Mouse (Mus musculus) NIH3T3 (cell line): ENCODE data around the gene Lmx1a.
A peak's percentile ranks its signal among the peaks of the same experiment; 100 is the strongest.

Experiments used
- DNase-seq: peaks from one replicate; pipeline ENCODE4 v3.0.0-alpha.2; 2012; ENCODE audit warnings: low read depth

The Lmx1a gene

DNA sequence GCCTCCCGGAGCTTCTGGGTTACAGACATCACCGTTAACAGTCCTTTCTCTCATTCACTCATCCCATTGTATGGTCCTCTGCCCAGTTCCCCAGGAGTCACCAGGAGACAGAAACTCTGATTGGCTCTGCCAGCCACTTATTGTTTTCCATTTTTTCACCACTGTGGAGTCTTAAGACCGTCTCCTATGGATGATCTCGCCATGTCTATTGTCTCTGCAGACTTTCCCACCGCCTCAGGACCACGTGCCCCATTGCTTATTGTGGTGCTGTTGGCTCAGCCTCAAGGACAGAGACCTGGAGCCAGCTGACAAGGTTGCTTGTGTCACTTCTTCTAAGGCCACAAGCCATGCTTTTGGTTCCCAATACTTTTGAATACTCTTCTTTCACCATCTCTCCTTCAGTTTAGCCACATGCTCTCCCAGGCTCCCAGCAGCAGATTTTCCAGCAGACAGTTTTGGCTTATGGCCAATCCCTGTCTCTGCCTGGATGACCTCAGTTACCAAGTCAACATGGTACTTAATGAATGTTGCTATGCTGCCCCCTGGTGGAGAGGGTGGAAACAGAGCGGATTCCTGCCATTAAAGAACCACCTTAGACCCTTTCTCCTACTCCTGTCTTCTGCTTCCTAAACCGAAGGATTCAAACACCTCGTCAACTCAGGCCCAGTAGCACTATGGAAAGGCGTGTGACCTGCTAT, 92.9 kb downstream of the Lmx1a start:
- peak; percentile 65 for DNase-seq

DNA sequence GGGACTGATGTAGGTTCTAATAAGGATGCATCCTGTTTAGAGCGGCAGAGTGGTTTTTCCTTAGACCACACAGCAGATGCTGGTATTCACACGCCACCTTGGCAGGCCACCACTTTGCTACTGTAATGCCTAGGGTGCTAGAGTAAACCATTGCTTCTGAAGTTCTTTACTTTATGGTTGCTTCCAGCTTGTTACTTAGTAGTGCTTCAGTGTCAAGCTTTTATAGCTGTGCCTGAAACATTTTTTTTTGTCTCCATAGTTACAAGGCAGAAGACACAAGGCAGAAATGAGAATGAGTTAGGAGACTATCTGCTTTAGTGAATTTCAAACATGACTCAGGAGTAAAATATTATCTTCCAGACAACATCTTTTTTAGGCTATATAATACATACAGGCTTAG, 95.0 kb downstream of the Lmx1a start:
- no peak for DNase-seq

DNA sequence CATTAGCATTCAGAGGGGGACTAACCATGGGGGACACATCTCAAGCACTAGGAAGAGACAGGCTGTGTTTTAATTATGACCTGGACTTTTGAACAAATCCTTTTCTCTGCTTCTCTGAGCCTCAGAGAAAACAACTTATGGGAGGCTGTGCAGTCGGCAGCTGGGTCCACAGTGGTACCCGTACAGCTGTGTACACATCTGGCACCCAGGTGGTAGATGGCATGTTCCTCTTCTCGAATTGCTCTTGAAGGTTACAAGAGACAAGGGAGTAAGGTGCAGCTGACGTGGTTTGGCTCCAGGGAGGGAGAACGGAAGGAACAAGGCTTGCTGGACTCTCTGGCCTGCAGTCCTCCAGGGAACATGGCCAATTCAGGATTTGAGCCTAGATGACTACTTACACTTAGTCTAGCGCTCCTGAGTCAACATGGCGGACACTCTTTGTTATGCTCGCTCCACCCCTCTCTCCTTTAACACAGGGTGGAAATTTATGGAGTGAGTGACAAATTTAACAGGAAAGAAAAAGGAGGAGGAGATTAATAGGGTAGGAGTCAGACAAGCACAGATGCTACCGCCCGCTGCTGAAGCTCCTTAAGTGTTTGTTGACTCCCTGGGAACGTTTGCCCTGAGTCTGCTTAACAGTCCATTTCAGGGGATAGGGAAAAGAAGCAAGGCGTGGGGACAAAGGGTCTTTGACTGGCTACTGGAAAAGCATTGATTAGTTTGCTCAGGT, 99.8 kb downstream of the Lmx1a start:
- no peak for DNase-seq

DNA sequence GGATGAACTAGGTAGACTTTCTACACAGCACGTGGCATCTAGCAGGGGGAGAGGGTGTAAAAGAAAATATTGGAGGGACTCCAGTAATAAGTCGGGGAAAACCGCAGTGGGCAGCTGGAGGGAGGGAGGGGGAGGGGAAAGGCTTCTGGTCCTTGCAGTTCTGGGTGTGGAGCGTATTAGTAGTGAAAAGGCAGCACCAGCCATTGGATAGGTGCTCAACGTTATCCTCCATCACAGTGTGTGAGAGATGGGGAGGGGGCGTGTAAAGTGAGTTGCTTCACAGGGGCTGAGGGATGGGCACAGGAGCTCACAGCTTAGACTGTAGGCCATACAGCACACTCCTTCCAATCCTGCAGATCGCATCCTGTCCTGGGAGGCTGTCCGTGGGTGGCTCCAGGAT, 100.4 kb downstream of the Lmx1a start:
- no peak for DNase-seq

DNA sequence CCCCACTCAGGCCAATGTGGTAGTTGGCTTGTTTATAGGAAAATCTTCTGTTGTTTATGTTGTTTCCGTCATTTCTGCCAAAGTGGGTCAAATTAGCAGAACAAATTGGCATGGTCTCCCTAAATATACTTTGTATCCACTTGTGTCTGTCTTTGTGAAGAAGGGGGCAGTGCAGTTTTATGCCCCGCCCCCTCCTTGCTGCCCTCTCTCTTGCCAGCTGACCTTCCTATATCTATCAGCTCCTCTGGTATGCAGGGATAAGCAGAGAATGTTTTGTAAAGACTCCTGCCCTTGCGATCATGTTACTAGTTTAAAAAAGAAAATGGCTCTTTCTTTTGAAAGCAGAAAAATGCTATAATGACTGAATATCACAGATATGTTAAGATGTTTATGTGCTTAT, 101.7 kb downstream of the Lmx1a start:
- no peak for DNase-seq

DNA sequence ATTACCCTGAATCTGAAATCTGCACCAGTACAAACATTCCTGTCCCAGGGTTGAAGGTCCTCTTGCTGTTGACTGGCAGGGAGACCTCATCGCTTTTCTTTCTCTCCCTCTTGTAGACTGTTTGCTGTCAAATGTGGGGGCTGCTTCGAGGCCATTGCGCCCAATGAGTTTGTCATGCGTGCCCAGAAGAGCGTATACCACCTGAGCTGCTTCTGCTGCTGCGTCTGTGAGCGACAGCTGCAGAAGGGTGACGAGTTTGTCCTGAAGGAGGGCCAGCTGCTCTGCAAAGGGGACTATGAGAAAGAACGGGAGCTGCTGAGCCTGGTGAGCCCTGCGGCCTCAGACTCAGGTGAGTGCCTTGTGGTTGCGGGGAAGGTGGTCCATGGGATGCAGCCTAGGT, 102.2 kb downstream of the Lmx1a start:
- no peak for DNase-seq

DNA sequence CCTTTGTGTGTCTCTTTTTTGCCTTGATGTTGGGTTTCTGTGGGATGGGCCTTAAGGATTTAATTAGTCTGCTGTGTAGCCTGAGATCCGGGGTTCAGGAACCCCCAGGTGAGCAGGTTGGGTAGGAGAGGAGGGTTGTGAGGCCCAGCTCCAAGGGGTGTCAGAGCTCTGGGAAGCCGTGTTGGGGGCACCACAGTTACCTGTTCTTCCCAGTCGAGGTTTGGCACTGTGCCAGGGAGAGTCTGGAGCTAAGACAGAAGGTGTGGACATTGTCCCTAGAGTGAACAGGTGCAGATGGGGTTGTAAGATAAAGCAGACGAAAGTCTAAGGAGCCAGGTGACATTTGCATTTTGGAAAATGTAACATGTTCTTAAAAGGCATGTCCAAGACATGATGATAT, 112.9 kb downstream of the Lmx1a start:
- no peak for DNase-seq

DNA sequence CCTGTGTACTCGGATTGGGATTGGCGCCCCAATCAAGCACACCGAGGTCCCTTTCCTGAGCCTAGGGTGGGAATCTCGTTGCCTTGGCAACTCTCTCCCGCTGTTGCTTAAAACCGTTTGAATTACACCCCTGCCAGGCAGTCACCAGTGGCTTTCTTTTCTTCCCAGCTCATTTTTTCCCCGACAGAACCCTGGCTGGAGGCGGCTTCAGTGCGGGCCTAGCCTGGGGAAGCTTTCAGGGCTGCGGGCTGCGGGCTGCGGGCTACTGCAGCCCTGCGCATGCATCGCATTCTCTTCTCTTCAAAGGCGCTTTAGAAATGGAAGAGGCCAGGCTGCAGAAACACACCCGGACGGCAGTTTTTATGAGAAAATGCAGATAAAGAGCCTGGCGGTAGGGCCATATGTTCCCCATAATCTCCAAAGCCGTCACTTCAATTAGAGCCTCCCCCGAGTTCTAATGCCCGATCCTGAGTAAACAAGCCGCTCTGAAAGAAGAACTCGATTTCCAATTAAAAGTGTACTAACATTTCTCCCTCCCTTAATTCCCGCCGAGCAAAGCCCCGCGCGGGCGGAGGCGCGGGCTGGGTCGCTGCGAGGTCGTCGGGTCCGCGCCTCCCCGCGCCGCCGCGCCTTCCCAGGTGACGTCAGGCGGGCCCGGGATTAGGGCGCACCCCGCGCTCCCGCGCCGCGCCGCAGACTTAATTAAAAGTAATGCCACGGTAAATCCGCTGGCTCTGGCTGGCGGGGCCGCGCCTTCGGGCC, 113.7 kb downstream of the Lmx1a start:
- DNase-seq = no peak

DNA sequence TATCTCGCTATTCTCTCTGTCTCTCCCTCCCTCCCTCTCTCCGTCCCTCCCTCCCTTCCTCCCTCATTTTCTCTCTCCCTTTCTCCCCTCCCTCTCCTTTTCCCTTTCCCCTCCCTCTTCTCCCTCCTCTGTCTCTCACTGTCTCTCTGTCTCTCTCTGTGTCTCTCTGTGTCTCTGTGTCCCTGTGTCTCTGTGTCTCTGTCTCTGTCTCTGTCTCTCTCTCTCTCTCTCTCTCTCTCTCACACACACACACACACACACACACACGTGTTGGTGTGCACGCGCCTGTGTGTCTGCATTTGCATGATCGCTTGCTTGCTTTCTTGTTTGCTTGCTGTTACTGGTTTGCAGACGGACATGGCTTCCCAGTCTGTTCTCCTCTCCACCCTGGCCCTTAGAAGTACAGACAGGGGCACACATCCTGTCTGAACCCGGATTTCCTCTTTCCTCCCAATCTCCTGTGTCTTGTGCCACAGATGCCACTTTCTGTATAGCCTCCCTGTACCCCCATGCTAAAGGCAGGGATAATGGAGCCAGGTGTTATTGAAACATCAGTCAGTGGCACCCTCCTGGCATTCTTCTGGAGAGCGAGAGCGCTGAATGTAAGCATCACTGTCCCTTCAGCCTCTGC, 114.4 kb downstream of the Lmx1a start:
- DNase-seq = no peak

DNA sequence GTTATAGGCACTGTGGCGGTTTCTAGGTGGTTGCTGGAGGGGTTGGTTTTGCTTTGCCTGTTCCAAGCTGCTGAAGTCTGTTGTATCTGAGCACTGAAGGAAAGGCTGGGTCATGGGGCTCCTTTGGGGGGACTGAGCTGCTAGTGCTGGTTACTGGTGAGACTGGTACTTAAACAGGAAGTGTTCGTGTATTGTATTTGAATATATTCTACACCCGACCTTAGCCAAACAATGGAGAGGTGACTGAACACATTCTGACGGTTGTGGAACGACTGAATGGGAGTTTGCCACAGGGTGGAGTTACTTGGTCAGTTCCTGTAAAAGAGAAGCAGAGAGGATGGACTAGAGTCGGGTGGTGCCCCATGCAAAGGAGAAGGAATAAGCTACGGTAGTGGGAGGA, 115.8 kb downstream of the Lmx1a start:
- DNase-seq = no peak

DNA sequence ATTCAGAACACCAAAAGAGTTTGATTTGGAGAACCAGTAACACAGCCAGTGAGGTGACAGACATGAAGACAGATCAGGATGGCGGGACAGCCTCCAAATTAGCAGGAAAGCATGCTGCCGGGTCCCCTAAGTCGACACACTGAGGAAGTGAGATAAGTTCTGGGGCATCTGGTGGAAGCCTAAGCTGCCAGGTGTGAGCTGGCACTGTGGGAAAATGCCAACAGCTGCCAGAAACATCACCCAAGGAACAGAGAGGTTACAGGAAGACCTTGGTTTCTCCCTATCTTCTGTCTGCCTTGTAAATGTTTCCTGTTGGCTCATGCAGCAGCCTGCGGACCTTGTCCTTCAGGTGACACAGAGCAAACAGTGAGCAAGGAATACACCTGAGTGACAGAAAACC, 122.1 kb downstream of the Lmx1a start:
- DNase-seq = no peak

DNA sequence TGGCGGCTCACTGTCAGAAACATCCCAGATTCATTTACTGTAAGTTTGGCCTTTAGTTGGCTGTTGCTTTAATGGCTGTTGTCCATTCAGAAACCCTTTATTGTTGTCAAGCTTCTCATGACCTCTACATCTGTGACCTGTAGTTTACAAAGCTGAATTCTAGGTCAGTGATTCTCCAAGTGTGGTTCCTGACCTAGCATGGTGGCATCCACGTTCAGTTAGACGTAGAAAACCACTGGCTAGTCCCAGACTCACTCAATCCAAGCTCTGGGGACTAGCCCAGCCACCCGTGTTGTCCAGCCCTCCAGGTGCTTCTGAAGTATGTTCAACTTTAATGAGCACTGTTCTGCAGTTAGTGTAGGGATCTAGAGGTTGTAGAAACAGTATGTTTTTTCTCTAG, 126.1 kb downstream of the Lmx1a start:
- DNase-seq = no peak

DNA sequence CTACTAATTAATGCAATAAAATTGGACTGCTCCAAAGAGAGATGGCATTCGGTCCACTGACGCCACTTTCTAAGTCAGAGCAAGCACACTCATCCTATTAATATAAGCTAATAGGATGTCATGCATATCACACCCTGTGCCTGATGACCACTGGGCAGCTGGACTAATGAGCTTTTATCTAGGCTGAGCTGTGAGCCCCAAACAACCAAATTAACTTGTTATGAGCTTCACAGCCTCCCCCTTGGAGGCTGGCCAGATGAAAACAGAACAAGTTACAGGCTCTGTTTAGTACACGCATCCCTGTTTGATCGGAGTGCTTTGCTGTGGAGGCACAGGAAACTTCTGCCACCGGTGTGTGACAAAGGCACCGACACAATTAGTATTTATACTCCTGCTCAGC, 128.0 kb downstream of the Lmx1a start:
- DNase-seq = no peak

DNA sequence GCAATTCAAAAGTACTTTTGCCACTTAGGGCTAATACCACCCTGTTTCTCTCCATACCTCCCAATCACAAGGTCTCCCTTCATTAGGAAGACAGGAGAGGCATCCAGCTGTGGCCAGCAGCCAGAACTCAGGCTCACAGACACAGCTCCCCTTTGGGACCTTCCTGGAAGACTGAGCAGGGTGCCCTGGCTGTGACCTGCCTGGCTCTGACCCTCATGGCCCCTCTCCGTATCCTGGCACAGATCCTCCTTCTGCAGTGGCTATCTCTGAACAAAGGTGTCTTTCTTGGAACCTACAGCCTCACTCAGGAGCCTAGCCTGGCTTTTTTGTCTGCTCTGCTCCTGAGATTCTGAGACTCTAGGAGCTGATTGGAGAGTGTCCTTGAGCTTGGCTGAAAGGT, 128.6 kb downstream of the Lmx1a start:
- no peak for DNase-seq

DNA sequence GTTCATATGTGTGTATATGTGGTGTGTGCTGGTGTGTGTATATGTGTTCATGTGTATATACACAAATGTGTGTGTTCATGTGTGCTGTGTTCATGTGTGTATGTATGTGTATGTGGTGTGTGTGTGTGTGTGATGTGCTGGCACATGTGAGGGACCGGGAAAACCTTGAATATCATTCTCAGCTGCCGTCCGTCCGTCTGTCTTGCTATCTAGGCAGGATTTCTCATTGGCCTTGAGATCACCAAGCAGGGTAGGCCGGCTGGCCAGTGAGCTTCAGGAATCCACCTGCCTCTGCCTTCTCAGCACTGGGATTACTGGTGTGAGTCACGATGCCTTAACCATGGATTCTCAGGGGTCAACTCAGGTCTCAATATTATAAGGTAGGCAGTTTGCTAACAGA, 131.0 kb downstream of the Lmx1a start:
- DNase-seq = no peak

DNA sequence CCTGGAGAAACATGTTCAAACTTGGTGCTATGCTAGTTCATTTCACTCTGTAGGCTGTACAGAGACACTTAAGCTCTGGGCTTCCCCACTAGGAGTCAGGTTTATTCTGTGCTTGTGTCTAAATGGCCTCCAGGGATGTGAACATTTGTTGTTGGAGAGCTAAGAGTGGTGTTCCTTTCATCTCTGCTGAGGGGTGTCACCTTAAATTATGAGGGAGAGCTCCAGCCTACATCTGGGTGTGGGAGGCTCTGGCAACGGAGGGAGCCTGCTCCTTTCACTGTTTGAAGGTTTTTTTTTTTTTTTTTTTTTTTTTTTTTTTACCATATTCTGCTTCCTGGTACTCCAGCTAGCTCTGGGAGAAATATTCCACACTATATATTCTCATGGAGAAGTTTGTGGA, 132.1 kb downstream of the Lmx1a start:
- DNase-seq = no peak

DNA sequence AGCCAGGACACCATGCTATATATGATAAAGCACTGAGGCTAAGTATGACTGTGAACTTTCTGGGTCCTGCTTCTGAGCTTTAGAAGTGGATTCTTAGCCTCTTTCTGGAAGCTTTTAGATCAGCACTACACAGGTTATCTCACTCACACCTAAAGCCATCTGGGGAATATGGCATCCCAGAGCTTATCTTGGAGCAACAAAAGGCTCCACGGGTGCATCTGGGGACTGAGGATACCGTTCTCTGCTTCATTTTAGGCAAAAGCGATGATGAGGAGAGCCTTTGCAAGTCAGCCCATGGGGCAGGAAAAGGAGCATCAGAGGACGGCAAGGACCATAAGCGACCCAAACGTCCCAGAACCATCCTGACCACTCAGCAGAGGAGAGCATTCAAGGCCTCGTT, 141.3 kb downstream of the Lmx1a start:
- no peak for DNase-seq

DNA sequence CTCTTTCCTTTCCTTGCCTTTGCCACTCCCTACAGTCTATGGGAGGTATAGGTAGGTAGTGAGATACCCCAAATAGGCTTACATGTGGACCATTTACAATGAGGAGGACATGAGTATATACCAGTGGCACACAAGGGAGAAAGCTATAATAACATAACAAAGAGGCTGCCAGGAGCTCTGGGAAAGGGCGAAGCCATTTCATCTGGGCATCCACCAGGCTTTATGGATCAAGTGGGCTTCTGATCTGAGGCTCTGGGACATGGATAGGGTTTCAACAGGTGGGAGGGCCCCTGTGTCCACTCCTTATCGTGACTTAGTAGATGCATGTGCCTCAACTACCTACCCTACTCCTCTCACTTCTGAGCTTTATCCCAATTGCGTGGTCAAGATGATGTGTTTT, 142.6 kb downstream of the Lmx1a start:
- DNase-seq = no peak

DNA sequence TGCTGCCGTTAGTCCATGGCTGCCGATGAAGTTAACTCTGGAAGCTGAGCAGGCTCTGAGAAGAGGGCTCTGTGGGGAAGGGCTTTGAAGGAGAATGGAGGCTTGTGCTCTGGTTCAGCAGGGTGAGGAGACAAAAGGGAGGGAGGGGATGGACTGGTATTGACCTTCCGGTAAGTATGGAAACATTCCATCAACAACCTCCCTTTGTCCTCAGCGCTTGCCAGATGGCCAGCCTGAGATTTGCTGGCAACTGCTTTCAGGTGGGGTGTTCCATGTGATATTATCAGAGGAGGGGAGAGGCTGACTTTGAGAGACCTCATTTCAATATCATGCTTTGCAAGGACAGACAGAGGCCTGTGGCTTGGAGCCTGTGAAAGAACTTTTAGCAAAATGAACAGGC, 165.8 kb downstream of the Lmx1a start:
- DNase-seq = no peak

DNA sequence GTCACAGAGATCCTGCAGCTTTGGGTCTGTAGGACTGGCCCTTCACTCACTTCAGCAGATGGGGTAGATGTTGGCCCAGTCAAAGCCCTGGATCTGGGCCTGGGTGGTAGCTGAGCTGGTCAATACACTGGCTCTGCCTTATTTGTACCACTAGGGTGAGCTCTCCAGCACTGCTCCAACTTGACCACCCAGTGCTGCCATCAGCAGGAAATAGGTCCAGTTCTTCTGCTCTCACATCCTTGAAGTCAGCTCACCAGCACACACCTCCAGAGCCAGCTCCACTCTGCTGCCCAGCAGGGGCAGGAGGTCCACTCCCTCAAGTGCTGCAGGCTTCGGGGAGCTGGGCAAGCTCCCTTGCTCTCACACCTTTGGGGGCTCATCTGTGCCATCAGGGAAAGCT, 183.0 kb downstream of the Lmx1a start:
- DNase-seq = no peak

DNA sequence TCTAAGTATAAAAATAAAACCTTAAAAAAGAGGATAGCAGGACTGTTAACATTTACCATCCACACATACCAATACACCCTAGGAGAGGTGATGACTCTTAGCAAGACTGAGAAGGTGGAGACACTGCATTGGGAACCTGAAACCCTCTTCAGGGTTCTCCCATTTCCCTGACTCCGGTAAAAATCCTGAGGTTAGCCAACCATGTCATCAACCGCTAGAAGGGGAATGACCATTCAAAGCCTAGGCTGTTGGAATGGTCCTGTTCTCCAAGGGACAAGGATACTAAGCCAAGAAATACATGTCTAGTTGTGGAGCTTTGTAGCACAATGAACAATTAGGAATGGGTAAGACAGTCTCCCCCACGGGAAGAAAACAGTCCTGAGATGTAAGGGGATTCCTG, 185.1 kb downstream of the Lmx1a start:
- DNase-seq = no peak

DNA sequence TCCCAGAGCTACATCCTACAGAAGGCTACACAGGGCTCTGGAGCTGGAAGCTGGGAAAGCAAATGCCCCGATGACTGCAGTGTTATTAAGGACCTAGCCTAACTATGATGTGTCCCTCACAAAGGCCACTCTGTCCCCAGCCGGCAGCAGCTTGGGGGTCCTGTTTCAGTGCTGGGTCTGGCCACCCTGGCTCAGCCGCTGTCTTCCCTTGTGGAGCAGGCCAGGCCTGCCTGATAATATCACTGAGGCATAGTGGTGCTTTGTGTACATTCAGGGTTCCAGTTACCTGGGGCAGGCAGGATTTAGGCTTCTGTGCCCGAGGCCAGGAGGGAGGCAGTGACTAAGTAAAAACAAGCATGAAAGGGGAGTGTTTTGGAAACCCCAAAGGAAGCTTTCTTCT, 188.9 kb downstream of the Lmx1a start:
- no peak for DNase-seq

DNA sequence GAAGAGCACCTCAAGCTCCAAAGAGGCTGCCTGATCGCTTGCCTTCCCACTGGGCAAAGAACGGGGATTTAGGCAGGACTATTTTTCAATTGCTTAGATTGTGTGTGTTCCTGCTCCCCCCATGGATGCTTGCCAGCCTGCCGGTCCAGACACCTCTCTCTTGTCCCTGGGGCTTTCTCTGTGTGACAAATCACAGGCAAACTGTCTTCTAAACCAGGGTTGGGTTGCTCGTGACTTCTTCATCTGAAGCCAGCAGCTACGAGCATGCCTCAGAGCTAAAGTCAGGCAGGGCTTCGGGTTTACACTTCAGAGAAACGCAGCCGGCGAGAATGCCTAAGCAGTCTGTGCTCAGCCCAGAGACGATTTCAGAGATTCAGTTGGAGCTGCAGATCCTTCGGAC, 189.3 kb downstream of the Lmx1a start:
- DNase-seq = no peak
